Mouse (Mus musculus): ENCODE results near the gene Zfp280b.
"Not testable (repeated sequence)": the region's sequence is repeated elsewhere in the genome, so short reads cannot be mapped to it uniquely, and the experiment has no call there.

Zfp280b gene

DNA sequence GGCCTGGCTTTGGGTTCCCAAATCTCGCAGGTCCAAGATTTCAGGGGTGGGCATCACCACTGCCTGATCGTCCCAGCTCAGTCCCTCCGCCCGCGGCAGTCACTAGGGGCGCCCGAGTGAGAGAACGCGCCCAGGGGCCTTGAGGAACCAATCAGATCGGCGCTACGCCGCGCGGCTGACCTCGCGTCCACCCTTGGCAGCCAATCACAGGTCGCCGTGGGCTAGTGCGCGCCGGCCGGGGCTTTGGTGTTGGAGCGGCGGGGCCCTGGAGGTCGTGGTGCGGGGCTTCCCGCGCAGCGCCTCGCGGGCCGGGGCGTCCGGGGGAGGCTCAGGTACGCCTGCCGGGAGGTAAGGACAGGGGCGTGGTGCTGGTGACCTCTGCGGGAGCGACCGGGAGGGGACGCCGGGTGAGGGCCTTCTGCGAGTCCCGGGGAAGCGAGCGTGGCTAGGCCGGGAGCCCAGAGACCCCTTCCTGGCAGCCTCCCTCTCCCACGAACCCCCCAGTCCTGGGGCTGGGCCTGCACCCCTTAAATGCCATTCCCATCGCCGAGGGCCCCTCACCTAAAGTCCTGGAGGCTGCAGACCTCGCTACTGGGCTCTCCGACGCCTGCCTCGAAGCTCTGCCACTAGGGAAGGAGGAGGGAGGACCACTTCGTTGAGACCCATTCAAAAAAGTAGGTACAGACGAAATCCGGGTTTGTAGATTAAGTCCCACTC, at the start of gene Zfp280b:
Zfp280b (plus strand) TSS at position 249 of the 717 bp plus-strand sequence.
- peak; percentile 97 for DNase-seq (ENCODE audit: low spot score)

DNA sequence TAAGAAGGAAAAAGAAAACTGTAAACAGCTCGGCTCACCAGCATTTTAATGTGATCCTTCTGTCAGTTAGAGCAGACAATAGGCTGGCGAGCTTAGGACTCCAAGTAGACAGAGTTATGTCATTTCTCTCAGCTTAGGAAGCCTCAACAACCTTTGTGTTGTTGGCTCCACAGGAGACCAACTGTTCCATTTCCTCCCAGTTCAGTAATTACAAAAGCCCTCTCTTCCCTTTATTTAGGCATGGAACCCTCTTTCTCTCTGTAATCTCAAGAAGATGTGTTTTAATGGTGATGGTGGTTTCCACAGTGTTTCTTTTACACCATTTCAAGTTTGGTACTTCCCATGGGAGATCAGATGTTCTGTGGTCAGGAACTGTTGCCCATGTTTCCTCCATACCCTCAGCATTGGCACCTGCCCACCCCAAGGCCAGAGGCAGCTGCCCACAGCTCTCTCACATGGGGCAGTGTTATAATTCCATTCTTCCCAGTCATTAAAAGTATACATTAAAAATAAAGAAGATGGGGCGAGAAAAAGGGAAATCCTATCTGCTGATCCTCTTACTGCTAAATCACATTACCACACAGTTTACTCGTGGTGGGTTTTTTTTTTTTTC, 41.9 kb upstream of the Zfp280b start:
- DNase-seq (ENCODE audit: low spot score) = no peak

DNA sequence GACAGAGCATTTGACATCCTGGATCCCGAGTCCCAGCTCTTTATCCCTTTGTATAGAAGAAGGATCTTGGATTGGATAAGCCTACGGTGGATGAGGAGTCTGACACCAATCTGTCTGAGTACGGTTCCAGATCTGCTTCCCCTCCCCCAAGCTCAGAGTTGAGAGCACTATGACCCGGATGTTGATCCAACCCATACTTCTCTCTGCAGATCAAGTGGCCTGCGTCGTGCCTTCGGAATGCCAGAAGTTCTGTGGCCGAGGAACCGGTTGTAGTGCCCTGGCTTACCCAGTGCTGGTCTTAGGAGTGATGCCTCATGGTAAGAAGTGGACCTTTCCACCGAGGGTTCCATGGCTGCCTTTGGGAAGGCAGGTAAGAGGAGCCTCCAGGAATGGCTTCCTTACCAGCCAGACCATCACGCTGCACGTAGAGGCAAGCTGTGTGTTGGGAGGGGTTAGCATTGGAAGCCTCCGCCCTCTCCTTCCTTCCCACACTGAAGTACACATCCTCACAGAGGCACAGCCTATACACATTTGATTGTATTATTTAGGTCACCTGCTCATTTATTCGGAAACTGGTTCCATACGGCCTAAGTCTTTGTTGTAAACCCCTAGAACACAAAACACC, 38.7 kb upstream of the Zfp280b start:
- DNase-seq (ENCODE audit: low spot score) = no peak

DNA sequence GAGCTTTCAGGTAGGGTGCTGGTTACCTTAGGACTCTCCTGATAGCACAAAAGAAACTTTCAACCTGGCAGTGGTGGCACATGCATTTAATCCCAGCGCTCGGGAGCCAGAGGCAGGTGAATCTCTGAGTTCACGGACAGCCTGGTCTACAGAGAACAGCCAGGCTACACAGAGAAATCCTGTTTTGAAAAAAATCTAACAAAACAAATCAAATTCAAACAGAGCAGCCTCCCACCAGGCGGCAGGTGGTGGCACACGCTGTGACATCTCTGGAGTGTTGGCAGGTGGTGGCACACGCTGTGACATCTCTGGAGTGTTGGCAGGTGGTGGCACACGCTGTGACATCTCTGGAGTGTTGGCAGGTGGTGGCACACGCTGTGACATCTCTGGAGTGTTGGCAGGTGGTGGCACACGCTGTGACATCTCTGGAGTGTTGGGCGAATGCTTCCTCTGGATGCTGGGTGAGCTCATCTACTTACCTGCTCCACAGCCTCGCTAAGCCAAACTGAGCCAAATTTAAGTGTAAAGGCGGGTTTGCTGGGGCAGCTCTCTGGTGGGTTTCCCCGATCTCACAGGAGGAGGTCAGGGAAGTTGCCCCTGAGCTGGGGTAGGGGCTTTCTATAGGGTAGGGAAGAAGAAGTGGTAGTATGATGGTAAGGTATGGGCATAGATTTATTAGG, 37.8 kb upstream of the Zfp280b start:
- not testable (repeated sequence) for DNase-seq (ENCODE audit: low spot score)

DNA sequence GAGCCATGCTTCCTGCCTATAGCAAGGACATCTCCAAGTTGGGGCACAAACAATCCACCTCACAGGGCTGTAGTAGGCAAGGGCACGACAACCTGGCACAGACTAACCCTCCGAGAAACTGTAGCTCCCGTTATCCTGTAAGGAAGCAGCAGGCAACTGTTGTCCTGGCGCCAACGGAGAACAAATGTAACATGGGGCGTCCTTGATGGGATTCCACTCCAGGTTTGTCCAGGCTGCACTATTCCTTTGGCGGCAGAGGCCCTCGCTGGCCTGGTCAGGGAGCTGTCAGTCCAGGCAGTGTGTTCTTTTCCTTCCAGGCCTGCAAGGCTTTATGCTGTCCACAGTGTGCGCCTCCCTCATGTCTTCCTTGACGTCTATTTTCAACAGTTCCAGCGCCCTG, 37.0 kb upstream of the Zfp280b start:
- no peak for DNase-seq (ENCODE audit: low spot score)

DNA sequence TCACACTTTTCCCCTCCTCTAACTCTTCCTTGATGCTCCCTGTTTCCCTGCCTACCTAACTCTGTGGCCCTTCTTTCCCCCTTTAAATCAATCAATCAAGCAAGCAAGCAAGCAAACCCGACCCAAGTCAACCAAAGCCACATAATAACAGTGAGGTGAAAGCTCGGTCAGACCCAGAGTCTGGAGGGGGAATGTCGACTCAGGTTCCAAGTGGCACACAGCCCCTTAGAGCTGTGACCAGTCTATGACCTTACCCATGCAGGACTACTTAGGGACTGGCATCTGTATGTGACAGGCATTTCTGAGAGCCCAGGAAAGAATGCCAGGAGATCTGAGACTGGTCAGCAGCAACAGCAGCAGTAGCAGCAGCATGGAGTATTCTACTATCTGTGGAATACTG, 36.1 kb upstream of the Zfp280b start:
- no peak for DNase-seq (ENCODE audit: low spot score)

GRCm38 (mm10) chr10:76001160-76001559, 31.3 kb upstream of the Zfp280b start:
- DNase-seq (ENCODE audit: low spot score) = no peak

DNA sequence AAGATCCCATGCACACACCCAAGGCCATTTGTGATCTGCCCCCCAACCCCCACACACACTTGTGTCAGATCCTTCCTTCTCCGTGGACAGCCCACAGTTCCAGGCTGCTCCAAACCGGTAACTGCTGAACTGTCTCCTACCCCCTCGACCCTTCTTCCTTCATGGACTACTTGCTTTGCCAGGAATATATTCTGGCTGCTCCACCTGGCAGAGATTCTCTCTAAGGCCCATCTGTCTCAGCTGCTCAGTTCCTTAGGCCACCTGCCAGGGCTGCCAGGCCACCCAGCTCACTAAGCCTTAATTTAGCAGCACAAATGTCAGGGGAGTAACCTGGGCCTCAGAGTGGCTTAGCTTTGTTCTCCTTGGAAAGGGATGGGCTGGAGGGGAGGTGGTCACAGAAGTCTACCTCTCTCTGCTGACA, 30.3 kb upstream of the Zfp280b start:
- no peak for DNase-seq (ENCODE audit: low spot score)

- DNase-seq (ENCODE audit: low spot score) = no peak
Observed at GRCm38 (mm10) chr10:76002615-76003014, 29.8 kb upstream of the Zfp280b start.

DNA sequence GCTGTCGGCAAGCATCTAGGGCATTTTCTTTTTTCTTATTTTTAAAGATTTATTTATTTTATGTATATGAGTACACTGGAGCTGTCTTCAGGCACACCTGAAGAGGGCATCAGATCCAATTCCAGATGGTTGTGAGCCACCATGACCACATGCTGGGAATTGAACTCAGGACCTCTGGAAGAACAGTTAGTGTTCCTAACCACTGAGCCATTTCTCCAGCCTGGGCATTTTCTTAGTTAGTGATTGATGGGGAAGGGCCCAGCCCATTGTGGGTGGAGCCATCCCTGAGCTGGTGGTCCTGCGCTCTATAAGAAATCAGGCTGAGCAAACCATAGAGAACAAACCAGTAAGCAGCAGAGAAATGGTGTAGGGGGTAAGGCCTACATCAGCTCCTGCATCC, 29.2 kb upstream of the Zfp280b start:
- DNase-seq (ENCODE audit: low spot score) = no peak

DNA sequence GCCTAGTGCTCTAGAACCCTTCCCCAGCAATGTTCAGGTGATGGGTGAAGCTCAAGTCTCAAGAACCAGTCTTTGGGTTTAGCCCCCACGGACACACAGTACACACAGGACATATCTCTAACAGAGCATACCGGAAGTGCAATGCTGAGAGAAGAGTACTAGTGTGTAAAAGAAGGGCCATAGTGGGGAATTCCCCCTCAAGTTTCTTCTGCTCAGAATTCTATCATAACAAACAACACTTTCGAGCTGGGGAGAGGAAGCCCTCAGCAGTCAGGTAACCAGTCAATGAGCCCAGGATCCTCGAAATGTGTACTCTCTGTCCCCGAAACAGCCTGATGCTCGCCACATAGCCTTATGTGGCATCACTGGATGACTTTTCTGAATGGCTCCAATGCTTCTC, 26.1 kb upstream of the Zfp280b start:
- no peak for DNase-seq (ENCODE audit: low spot score)

DNA sequence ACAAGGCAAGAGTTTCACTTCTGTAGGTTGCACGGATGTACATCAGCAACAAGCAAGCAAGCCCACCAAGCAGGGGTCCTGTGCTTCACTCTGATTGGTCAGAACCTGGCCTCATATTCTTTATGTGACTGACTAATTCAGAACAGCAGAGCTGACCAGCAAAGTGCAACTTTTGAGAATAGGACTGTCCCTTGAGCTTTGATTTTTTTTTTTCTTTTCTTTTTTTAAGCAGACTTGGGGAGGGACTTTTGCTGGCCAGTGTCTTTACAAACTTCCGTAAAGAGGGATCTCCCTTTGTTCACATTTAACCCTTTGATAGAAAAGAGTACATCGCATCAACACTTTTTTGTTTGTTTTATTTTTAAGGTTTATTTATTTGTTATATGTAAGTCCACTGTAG, 22.6 kb upstream of the Zfp280b start:
- no peak for DNase-seq (ENCODE audit: low spot score)

DNA sequence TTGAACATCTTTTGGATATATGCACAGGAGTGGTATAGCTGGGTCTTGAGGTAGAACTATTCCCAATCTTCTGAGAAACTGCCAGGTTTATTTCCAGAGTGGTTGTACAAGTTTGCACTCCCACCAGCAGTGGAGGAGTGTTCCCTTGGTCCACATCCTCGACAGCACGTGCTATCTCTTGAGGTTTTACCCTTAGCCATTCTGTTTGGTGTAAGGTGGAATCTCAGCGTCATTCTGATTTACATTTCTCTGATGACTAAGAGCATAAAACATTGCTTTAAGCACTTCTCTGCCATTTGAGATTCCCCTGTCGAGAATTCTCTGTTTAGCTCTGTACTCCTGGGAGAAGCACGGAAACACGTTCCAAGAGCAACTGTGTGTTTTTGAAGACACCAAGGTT, 19.5 kb upstream of the Zfp280b start:
- DNase-seq (ENCODE audit: low spot score) = no peak

DNA sequence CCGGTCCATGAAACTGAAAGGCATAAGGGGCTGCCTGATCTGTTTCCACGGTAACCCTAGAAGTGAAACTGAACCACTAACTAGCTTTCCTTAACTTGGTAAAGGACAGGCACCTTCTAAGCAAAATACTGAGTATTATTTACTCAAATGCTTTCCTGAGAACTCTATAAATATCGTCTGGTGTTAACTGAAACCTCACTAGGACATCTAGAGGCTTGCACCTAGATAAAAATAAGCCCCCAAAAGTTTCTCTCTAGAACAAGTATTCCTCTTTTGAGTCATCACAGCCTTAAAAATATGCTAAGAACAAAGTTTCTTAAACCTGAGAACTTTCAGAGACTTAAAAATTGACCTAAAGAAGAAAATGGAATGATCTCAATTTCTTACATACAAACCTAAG, 15.6 kb upstream of the Zfp280b start:
- no peak for DNase-seq (ENCODE audit: low spot score)

DNA sequence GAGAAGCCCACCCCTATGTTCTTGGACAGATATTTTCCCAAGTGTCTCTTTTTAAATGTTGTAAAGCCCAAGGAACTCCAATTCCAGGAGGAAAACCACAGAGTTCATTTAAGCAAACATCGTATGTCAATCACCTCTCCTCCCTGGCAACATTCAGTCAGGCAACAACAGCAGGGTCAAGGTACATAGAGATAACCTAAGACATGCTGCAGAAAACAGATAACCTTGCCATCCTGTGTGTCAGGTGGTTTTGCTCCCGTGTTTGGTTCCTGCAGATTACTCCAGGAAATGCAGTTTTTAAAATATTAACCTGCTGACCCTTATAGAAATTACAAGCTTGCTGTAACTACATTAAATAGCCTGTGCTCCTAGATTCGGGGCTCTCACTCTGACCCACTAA, 10.7 kb upstream of the Zfp280b start:
- no peak for DNase-seq (ENCODE audit: low spot score)

GRCm38 (mm10) chr10:76023921-76024320, 8.5 kb upstream of the Zfp280b start:
- DNase-seq (ENCODE audit: low spot score) = no peak

- DNase-seq (ENCODE audit: low spot score) = no peak
Observed at GRCm38 (mm10) chr10:76025470-76026190, 6.8 kb upstream of the Zfp280b start.

DNA sequence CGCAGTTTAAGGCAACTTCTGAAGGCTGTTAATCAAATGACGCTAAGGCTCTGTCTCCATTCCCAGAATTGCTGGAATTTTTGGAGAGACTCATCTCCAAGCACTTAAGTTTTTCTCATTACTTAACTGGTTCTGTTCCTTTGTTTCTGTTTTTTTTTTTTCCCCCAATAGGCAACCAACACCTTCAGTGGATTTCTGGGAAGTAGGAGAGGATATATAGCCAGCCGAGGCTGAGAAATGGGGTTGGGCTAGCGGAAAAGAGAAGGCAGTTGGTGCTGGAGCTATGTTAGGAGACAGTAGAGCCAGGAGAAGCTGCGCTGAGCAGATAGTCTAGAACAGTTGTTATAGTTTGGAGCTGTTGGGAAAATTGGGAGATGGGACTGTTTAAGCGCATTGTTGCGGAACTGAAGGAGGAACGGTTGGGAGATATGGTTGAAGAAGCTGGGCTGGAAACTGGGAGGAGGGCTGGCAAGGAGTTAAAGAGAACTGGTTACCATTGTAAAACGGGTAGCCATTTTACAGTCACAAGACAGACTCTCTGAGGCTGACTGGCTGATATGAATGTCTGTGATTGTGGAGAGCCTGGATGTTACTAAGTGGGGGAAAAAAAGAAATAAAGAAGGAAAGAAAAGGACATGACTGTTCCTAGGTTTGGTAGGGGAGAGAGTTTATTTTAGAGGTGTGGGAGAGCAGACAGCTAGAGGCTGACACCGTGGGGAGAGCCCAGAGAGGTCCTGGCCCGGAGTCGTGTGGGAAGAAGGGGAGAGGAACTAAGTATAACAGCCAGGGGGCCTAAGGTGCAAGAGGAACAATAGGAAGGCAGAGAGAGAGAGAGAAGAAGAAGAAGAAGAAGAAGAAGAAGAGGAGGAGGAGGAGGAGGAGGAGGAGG, 5.1 kb upstream of the Zfp280b start:
- DNase-seq (ENCODE audit: low spot score) = no peak

GRCm38 (mm10) chr10:76028016-76028366, 4.5 kb upstream of the Zfp280b start:
- no peak for DNase-seq (ENCODE audit: low spot score)

DNA sequence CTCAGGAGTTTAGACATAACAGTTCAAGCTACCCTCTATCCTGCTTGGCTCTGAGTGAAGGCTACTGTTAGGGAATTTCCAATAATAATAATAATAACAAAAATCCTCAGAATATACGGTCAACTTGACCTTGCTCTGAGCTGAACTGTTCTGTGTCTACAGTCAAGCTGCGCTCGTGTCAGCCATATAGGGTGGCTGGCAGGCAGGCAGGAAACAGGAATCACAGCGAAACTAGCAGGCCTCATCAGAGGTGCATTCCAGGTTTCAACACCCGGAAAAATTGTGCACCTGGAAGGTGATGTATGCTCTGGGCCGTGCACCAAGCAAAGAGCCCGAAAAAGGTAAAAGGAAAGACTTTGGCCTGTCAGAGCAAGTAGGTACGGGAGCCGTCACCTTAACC, 4.1 kb upstream of the Zfp280b start:
- DNase-seq (ENCODE audit: low spot score) = no peak

DNA sequence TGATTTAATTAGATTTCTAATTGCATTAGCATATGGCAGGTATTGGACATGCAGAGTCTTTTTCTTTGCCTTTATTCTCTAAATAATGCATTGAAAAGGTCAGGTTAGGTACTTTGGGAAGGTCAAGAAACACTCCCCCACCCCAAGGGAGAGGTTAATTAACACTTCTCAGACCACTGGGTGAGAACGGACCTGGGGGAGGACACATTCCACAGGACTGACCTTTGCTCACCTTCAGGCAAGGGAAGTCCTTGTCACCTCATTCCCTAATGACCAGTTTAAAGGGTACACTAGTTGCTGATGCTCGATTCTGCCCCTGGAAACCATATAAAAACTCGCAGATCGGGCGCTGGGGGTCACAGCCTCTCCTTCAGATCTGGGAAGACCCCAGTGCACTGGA, 3.2 kb upstream of the Zfp280b start:
- DNase-seq (ENCODE audit: low spot score) = no peak

Measured in testis, postnatal 14 days (tissue).